Mouse (Mus musculus) olfactory bulb, adult 2 months (tissue): ENCODE results near the gene Rora.

Experiments
- CTCF ChIP-seq: fragments of 200-500 bp; IDR thresholded peaks from 2 replicates; pipeline ENCODE4 v1.5.1; 2012; ENCODE audit warnings: low read depth, mild to moderate bottlenecking, low read length, moderate library complexity; ENCODE audit not compliant: insufficient read depth
- POLR2A ChIP-seq: fragments of 200-500 bp; IDR thresholded peaks from 2 replicates; pipeline ENCODE4 v1.6.1; 2012; ENCODE audit warnings: mild to moderate bottlenecking, low read depth, low read length, moderate library complexity; ENCODE audit not compliant: insufficient read depth

- TF ChIP-seq POLR2A (no peak), CTCF (no peak)
Observed at GRCm38 (mm10) chr9:68978656-68979055, 325.1 kb downstream of the Rora start.
